Mouse (Mus musculus): ENCODE measurements around the gene Ms4a4c. TPM values are rescaled to one million over a fixed set of nuclear protein-coding genes. Genes with fewer than 3 reads are reported as not detected.
"Not testable (repeated sequence)": the region's sequence is repeated elsewhere in the genome, so short reads cannot be mapped to it uniquely, and the experiment has no call there.

Ms4a4c gene
- polyA plus RNA-seq, 1 experiment, result 1.8 TPM

GRCm38 (mm10) chr19:11395769-11396168, 8.8 kb upstream of the Ms4a4c start:
- Histone ChIP-seq H3K27me3 (replicated peaks) (no peaks in the 10 kb centered on the region), H3K4me1 (no peaks in the 10 kb centered on the region), H3K4me3 (replicated peaks) (no peak overlapping the region), H3K9me3 (no peaks in the 10 kb centered on the region), H3K36me3 (replicated peaks; ENCODE audit: low read length) (no peaks in the 10 kb centered on the region)
- TF ChIP-seq GATA1 (IDR thresholded peaks at IDR 0.05; ENCODE audit: borderline replicate concordance, low read length) (no peak), FLI1 (IDR thresholded peaks at IDR 0.05; ENCODE audit: low read length) (no peak)

DNA sequence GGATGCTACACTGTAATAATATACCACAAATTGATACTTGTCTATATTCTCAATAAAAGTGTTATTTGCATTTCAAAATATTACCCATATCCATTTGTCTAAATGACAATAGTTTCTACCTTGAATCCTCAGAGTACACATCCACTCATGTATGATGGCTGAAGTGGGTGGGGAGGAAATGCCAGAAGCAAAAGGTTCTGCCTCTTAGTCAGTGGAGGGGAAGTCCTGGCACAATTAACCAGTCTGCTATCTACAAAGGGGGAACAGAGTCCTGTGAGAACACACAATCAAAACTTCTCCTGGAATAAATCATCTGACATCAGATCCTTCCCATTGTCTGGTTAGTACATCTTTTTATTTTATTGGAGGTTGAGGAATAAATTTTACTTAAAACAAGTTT, 2.9 kb downstream of the Ms4a4c start:
- Histone ChIP-seq H3K4me3 (replicated peaks) (no peak overlapping the region), H3K9me3 (no peaks in the 10 kb centered on the region), H3K36me3 (replicated peaks; ENCODE audit: low read length) (no peaks in the 10 kb centered on the region), H3K27me3 (replicated peaks) (no peaks in the 10 kb centered on the region), H3K4me1 (no peaks in the 10 kb centered on the region)
- TF ChIP-seq GATA1 (IDR thresholded peaks at IDR 0.05; ENCODE audit: borderline replicate concordance, low read length), result no peak
- TF ChIP-seq FLI1 (IDR thresholded peaks at IDR 0.05; ENCODE audit: low read length), result no peak

- H3K4me1 ChIP-seq, result no peaks in the 10 kb centered on the region
- H3K4me3 ChIP-seq (replicated peaks), result no peak overlapping the region
- TF ChIP-seq GATA1 (IDR thresholded peaks at IDR 0.05; ENCODE audit: borderline replicate concordance, low read length) (no peak), FLI1 (IDR thresholded peaks at IDR 0.05; ENCODE audit: low read length) (no peak)
- no peaks in the 10 kb centered on the region for H3K27me3 ChIP-seq (replicated peaks)
- H3K9me3 ChIP-seq, result no peaks in the 10 kb centered on the region
- H3K36me3 ChIP-seq (replicated peaks; ENCODE audit: low read length), result no peaks in the 10 kb centered on the region
Measured at GRCm38 (mm10) chr19:11408591-11408990, 4.0 kb downstream of the Ms4a4c start.

DNA sequence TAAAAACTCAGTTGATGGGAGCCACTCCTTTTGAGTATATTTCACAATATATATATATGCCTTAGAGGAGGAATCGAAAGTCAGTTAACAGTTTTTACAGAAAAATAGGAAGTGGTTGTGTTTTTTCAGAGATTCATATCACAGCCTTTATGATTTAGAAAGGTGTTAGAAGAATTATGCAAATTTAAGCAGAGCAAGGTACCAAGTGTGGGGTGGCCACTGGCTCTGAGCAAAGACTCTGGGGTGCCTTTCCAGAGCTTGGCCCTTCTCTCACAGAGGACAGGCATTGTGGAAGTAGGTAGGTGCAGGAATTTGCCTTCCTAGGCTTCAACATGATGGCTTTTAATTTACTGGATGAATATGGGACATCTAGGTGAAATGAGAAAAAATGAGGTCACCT, 7.1 kb downstream of the Ms4a4c start:
- H3K36me3 ChIP-seq (replicated peaks; ENCODE audit: low read length), result no peaks in the 10 kb centered on the region
- no peaks in the 10 kb centered on the region for H3K27me3 ChIP-seq (replicated peaks)
- H3K4me1 ChIP-seq, result no peaks in the 10 kb centered on the region
- no peak for TF ChIP-seq FLI1 (IDR thresholded peaks at IDR 0.05; ENCODE audit: low read length)
- no peak for TF ChIP-seq GATA1 (IDR thresholded peaks at IDR 0.05; ENCODE audit: borderline replicate concordance, low read length)
- H3K9me3 ChIP-seq, result no peaks in the 10 kb centered on the region
- no peak overlapping the region for H3K4me3 ChIP-seq (replicated peaks)

DNA sequence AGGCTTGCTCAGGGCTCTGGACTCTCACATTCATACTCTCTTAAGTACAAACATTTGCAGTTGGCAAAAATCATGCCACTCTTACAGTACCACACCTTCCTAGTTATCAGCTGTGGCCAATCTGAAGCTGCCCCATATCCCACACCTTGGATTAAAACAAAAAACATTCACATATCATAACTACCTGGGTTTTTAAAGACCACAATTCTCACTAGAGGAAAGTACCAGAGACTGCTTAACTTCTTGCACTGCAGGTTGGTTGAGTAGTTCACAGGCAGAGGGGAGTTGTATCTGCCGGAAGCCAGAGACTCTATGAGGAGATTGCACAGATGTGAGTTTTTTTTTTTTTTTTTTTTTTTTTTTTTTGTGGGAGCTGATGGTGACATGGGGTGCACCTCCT, 9.5 kb downstream of the Ms4a4c start:
- Histone ChIP-seq H3K36me3 (replicated peaks; ENCODE audit: low read length) (no peaks in the 10 kb centered on the region), H3K4me1 (no peaks in the 10 kb centered on the region), H3K27me3 (replicated peaks) (no peaks in the 10 kb centered on the region), H3K9me3 (no peaks in the 10 kb centered on the region), H3K4me3 (replicated peaks) (no peak overlapping the region)
- TF ChIP-seq GATA1 (IDR thresholded peaks at IDR 0.05; ENCODE audit: borderline replicate concordance, low read length) (no peak), FLI1 (IDR thresholded peaks at IDR 0.05; ENCODE audit: low read length) (no peak)

GRCm38 (mm10) chr19:11415581-11415980, 11.0 kb downstream of the Ms4a4c start:
- no peaks in the 10 kb centered on the region for H3K27me3 ChIP-seq (replicated peaks)
- H3K36me3 ChIP-seq (replicated peaks; ENCODE audit: low read length), result no peaks in the 10 kb centered on the region
- no peaks in the 10 kb centered on the region for H3K4me1 ChIP-seq
- TF ChIP-seq FLI1 (IDR thresholded peaks at IDR 0.05; ENCODE audit: low read length), result no peak
- no peak for TF ChIP-seq GATA1 (IDR thresholded peaks at IDR 0.05; ENCODE audit: borderline replicate concordance, low read length)
- no peak overlapping the region for H3K4me3 ChIP-seq (replicated peaks)
- no peaks in the 10 kb centered on the region for H3K9me3 ChIP-seq

GRCm38 (mm10) chr19:11418865-11419264, 14.3 kb downstream of the Ms4a4c start:
- not testable (repeated sequence) for H3K27me3 ChIP-seq (replicated peaks); H3K4me1 ChIP-seq; H3K36me3 ChIP-seq (replicated peaks; ENCODE audit: low read length); H3K9me3 ChIP-seq; H3K4me3 ChIP-seq (replicated peaks)

DNA sequence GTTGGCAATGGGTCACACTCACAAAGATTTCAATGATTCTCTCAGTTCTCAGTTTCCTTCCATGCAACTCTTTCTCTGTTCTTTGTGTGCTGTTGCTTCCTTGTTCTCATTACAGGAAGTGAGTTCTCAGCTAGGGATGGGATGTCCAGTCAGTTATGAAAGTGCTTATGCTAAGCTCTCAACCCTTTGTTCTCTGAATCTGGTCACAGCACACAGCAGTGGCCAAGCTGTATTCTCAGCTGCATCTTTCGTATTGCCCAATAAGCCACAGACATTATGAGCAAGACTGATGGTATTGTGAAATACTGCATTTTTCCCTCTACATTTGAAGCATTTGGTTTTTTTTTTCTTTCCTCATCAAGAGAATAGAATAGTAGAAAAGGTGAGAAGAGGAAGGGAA, 26.6 kb downstream of the Ms4a4c start:
- H3K4me1 ChIP-seq; H3K4me3 ChIP-seq (replicated peaks); H3K36me3 ChIP-seq (replicated peaks; ENCODE audit: low read length); H3K27me3 ChIP-seq (replicated peaks); H3K9me3 ChIP-seq: not testable (repeated sequence)

DNA sequence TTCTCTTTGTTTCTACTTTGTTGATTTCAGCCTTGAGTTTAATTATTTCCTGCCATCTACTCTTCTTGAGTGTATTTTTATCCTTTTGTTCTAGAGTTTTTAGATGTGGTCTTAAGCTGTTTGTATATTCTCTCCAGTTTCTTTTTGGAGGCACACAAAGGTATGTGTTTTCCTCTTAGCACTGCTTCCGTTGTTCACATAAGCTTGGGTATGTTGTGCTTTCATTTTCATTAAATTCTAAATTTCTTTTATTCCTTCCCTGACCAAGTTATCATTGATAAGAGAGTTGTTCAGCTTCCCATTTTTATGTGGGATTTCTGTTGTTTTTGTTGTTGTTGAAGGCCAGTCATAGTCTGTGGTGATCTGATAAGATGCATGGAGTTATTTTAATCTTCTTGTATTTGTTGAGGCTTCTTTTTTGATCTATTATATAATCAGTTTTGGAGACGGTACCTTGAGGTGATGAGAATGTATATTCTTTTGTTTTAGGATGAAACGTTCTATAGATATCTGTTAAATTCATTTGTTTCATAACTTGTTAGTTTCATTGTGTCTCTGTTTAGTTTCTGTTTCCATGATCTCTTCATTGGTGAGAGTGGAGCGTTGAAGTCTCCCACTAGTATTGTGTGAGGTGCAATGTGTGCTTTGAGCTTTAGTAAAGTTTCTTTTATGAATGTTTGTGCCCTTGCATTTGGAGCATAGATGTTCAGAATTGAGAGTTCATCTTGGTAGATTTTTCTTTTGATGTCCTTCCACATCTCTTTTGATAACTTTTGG, 30.7 kb downstream of the Ms4a4c start:
- Histone ChIP-seq H3K4me1 (no peaks in the 10 kb centered on the region), H3K36me3 (replicated peaks; ENCODE audit: low read length) (no peaks in the 10 kb centered on the region), H3K9me3 (no peaks in the 10 kb centered on the region), H3K27me3 (replicated peaks) (no peaks in the 10 kb centered on the region), H3K4me3 (replicated peaks) (no peak overlapping the region)
- TF ChIP-seq FLI1 (IDR thresholded peaks at IDR 0.05; ENCODE audit: low read length) (no peak), GATA1 (IDR thresholded peaks at IDR 0.05; ENCODE audit: borderline replicate concordance, low read length) (no peak)

DNA sequence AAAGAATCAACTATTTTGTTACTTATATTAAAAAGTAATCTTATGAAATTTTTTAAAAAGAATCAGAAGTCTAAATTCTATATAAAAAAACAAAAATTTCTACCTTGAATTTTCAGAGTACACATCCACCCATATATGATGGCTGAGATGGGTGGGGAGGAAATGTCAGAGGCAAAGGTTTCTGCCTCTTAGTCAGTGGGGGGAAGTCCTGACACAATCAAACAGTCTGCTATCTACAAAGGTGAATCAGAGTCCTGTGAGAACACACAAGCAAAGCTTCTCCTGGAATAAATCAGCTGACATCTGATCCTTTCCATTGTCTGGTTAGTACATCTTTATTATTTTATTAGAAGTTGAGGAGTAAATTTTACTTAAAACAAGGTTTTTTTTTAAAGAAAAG, 38.8 kb downstream of the Ms4a4c start, which contains the start of gene Ms4a4b:
Gene Ms4a4b, plus strand, starts transcription at position 216 of the 400 bp plus-strand sequence.
- Histone ChIP-seq H3K9me3 (no peaks in the 10 kb centered on the region), H3K27me3 (replicated peaks) (no peaks in the 10 kb centered on the region), H3K4me3 (replicated peaks) (no peak within 1 kb of the TSS), H3K36me3 (replicated peaks; ENCODE audit: low read length) (no peaks in the 10 kb centered on the region), H3K4me1 (no peaks in the 10 kb centered on the region)
- no peak for TF ChIP-seq GATA1 (IDR thresholded peaks at IDR 0.05; ENCODE audit: borderline replicate concordance, low read length)
- TF ChIP-seq FLI1 (IDR thresholded peaks at IDR 0.05; ENCODE audit: low read length), result no peak

DNA sequence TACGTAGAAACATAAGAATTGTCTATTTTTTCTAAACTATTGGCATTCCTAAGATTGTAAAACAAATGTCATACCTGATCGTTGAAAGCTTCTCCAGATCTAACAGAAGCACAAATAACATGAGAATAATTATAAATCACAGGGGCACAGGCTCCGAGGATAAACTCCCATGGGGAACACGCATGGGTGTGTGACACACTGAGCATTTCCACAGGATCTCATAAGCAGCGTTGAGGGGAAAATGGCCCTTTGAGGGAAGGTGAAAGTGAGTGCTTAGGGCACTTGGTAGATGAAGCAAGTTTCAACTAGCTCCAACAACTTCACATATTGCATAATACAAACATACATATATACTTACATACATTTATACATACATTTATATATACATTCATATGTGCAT, 39.4 kb downstream of the Ms4a4c start:
- no peaks in the 10 kb centered on the region for H3K4me1 ChIP-seq
- no peaks in the 10 kb centered on the region for H3K9me3 ChIP-seq
- no peaks in the 10 kb centered on the region for H3K36me3 ChIP-seq (replicated peaks; ENCODE audit: low read length)
- H3K27me3 ChIP-seq (replicated peaks), result no peaks in the 10 kb centered on the region
- TF ChIP-seq GATA1 (IDR thresholded peaks at IDR 0.05; ENCODE audit: borderline replicate concordance, low read length), result no peak
- no peak for TF ChIP-seq FLI1 (IDR thresholded peaks at IDR 0.05; ENCODE audit: low read length)
- no peak overlapping the region for H3K4me3 ChIP-seq (replicated peaks)
